Mouse (Mus musculus): ENCODE data around the gene P4htm.

GRCm38 (mm10) chr9:108639825-108640224, 42.4 kb upstream of the P4htm start:
- TF ChIP-seq CTCF (IDR thresholded peaks at IDR 0.05) (no peak), EP300 (IDR thresholded peaks at IDR 0.05) (no peak)
